Mouse (Mus musculus): ENCODE measurements around the gene Rab6b. TPM values are rescaled to one million over a fixed set of nuclear protein-coding genes. Genes with fewer than 3 reads are reported as not detected.

Rab6b gene
- polyA plus RNA-seq, 1 experiment from 2014 or later = 1.0 TPM

DNA sequence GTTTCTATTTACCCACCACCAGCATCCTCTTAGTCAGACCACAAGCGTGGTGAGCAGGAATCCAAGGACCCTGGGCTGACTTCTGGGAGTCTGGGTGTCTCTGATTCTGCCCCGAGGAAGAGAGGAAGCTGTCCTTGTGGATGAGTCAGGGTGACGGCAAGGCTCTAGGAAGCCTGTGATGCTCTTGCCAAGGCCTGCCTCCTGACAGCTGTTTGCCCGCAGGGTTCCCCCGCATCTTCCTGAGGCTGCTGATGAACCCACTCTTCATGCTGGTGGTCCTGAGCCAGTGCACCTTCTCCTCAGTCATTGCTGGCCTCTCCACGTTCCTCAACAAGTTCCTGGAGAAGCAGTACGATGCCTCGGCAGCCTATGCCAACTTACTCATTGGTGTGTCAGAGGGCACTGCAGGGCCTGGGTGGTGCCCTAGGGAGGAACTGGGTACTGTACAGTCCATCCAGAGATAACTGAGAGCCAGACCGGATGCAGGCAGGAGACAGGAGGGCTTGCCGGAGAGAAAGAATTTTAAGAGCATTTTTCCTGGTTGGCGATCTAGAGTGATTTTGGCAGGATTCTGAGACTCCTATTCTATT, 38.6 kb upstream of the Rab6b start:
- H3K27me3 ChIP-seq (ENCODE audit: control insufficient read depth, insufficient read depth, low read length) = no peaks in the 10 kb centered on the region
- 65% methylated on average over 11 of the region's 11 CpGs for WGBS

GRCm38 (mm10) chr9:103076836-103077531, 34.6 kb upstream of the Rab6b start:
- Histone ChIP-seq H3K4me1 (ENCODE audit: control insufficient read depth in 2 of 2, insufficient read depth in 2 of 2, low read length in 2 of 2) (peaks cover 3 to 10% of the 10 kb centered on the region in 2 experiments; a peak in 1 of 4 replicates), H3K9ac (ENCODE audit: low read length) (no peak overlapping the region), H3K36me3 (ENCODE audit: control insufficient read depth, insufficient read depth, low read length) (no peaks in the 10 kb centered on the region), H3K4me3 (ENCODE audit: control insufficient read depth in 1 of 2, insufficient read depth in 1 of 2, low read depth in 1 of 2, low read length in 2 of 2) (no peak overlapping the region), H3K27ac (replicated peaks in 1 of 2; ENCODE audit: control insufficient read depth in 1 of 2, insufficient read depth in 1 of 2, low read depth in 2 of 2, low read length in 2 of 2) (peak overlapping the region; percentile 38 to 55; a peak in 3 of 4 replicates), H3K4me2 (ENCODE audit: low read length) (no peak overlapping the region), H3K27me3 (ENCODE audit: control insufficient read depth, insufficient read depth, low read length) (no peaks in the 10 kb centered on the region), H3K9me3 (ENCODE audit: control insufficient read depth, low read length) (no peaks in the 10 kb centered on the region)
- WGBS = 60% methylated on average over 21 of the region's 21 CpGs
- ATAC-seq (ENCODE audit: insufficient number of reproducible peaks, insufficient read depth, low FRiP score, low read depth) = peak; percentile 52; the same call in 1 of the 2 replicates

More for the DNA sequence above, 38.6 kb upstream of the Rab6b start:
- no peak for ATAC-seq (ENCODE audit: insufficient number of reproducible peaks, insufficient read depth, low FRiP score, low read depth)
- H3K4me1 ChIP-seq (ENCODE audit: control insufficient read depth in 2 of 2, insufficient read depth in 2 of 2, low read length in 2 of 2) = peaks cover 6 to 9% of the 10 kb centered on the region in 2 experiments; a peak in 1 of 4 replicates
- no peak overlapping the region for H3K4me3 ChIP-seq (ENCODE audit: control insufficient read depth in 1 of 2, insufficient read depth in 1 of 2, low read depth in 1 of 2, low read length in 2 of 2)
- H3K9me3 ChIP-seq (ENCODE audit: control insufficient read depth, low read length) = no peaks in the 10 kb centered on the region
- no peak overlapping the region for H3K27ac ChIP-seq (replicated peaks in 1 of 2; ENCODE audit: control insufficient read depth in 1 of 2, insufficient read depth in 1 of 2, low read depth in 2 of 2, low read length in 2 of 2)
- H3K4me2 ChIP-seq (ENCODE audit: low read length) = no peak overlapping the region
- no peaks in the 10 kb centered on the region for H3K36me3 ChIP-seq (ENCODE audit: control insufficient read depth, insufficient read depth, low read length)
- H3K9ac ChIP-seq (ENCODE audit: low read length) = no peak overlapping the region

DNA sequence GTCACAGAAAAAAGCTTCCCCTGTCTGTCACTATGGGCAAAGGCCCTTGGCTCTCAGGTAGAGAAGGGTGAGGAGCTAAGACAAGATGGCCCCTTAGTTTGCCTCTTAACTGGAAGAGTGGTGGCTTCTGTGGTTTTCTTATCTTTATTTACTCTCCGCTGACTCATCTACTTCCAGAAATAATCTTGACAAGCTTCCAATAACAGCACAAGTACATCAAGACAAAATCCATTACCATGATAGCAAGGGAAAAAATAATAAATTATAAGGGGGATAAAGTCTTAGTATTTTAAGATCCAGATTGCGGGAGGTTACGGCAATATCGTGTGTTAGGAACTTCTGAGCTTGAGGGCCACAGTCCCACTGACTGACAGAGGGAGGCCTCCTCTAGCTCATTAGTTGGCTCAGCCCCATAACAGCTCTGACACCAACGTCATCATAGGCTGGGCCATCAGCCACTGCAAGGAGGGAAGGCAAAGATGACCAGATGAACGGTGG, 33.3 kb upstream of the Rab6b start:
- no peak for ATAC-seq (ENCODE audit: insufficient number of reproducible peaks, insufficient read depth, low FRiP score, low read depth)

DNA sequence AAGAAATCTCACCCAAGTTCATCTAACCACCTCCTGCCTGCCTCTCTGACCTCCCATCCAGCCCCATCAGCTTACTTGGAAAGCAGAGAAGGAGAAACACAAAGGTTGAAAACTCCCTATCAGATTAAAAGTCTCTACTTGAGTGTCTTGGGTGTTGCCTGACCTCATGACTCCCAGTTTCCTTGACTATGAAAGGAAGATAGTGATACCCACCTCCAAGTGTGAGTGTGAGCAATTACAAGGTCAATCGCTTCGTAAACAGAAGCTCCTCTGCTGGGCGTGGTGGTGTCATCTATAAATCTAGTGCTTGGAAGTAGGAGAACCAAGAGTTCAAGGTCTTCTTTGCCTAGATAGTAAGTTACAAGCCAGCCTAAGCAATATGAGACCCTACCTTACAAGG, 31.4 kb upstream of the Rab6b start:
- no peak for ATAC-seq (ENCODE audit: insufficient number of reproducible peaks, insufficient read depth, low FRiP score, low read depth)
- H3K4me3 ChIP-seq (ENCODE audit: control insufficient read depth in 1 of 2, insufficient read depth in 1 of 2, low read depth in 1 of 2, low read length in 2 of 2) = no peak overlapping the region
- H3K4me1 ChIP-seq (ENCODE audit: control insufficient read depth in 2 of 2, insufficient read depth in 2 of 2, low read length in 2 of 2) = peaks cover 9 to 12% of the 10 kb centered on the region in 2 experiments; a peak in 1 of 4 replicates
- no peaks in the 10 kb centered on the region for H3K27me3 ChIP-seq (ENCODE audit: control insufficient read depth, insufficient read depth, low read length)
- H3K9me3 ChIP-seq (ENCODE audit: control insufficient read depth, low read length) = no peaks in the 10 kb centered on the region
- no peak overlapping the region for H3K27ac ChIP-seq (replicated peaks in 1 of 2; ENCODE audit: control insufficient read depth in 1 of 2, insufficient read depth in 1 of 2, low read depth in 2 of 2, low read length in 2 of 2)
- 81% methylated on average over 3 of the region's 3 CpGs for WGBS
- H3K9ac ChIP-seq (ENCODE audit: low read length) = no peak overlapping the region
- H3K36me3 ChIP-seq (ENCODE audit: control insufficient read depth, insufficient read depth, low read length) = no peaks in the 10 kb centered on the region
- no peak overlapping the region for H3K4me2 ChIP-seq (ENCODE audit: low read length)

More for the DNA sequence above, 33.3 kb upstream of the Rab6b start:
- WGBS = 75% methylated on average over 6 of the region's 6 CpGs
- Histone ChIP-seq H3K27ac (replicated peaks in 1 of 2; ENCODE audit: control insufficient read depth in 1 of 2, insufficient read depth in 1 of 2, low read depth in 2 of 2, low read length in 2 of 2) (no peak overlapping the region), H3K9ac (ENCODE audit: low read length) (no peak overlapping the region), H3K4me2 (ENCODE audit: low read length) (no peak overlapping the region), H3K36me3 (ENCODE audit: control insufficient read depth, insufficient read depth, low read length) (no peaks in the 10 kb centered on the region), H3K4me1 (ENCODE audit: control insufficient read depth in 2 of 2, insufficient read depth in 2 of 2, low read length in 2 of 2) (peaks cover 4 to 10% of the 10 kb centered on the region in 2 experiments; a peak in 1 of 4 replicates), H3K4me3 (ENCODE audit: control insufficient read depth in 1 of 2, insufficient read depth in 1 of 2, low read depth in 1 of 2, low read length in 2 of 2) (no peak overlapping the region), H3K27me3 (ENCODE audit: control insufficient read depth, insufficient read depth, low read length) (no peaks in the 10 kb centered on the region), H3K9me3 (ENCODE audit: control insufficient read depth, low read length) (no peaks in the 10 kb centered on the region)

DNA sequence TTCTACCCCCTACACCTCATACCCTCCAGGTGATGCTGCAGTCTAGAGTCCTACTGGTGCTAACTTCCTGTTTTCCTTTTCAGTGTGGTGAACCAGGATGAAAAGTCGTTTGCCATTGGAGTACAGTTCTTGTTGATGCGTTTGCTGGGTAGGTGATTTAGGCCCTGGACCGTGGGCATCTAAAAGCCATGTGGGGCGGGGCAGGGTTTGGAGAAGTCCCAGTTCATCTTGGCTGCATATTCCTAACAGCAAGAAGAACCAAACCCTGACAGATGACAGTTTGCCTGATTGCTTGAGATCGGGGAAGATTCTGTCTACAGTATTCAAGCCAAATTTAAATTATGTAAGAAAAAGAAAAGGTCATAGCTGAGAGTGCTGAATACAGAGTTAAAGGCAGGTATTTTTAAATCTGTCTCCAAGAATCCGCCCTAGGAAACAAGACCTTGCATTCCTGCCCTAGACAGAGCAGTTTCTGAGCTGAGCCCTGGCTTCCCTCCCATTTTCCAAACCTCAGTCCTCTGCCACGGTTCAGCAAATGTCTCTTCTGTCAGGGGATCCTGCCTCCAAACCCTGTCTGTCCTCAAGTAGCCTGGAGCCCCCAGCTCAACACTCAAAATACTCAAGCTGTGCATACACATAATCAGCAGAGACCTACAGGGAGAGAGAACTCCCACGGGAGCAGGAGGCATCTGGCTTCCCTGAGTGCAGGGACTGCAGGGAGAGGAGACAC, 29.2 kb upstream of the Rab6b start:
- peaks cover 6 to 9% of the 10 kb centered on the region in 2 experiments; a peak in 1 of 4 replicates for H3K4me1 ChIP-seq (ENCODE audit: control insufficient read depth in 2 of 2, insufficient read depth in 2 of 2, low read length in 2 of 2)
- H3K4me2 ChIP-seq (ENCODE audit: low read length) = no peak overlapping the region
- H3K9ac ChIP-seq (ENCODE audit: low read length) = no peak overlapping the region
- H3K36me3 ChIP-seq (ENCODE audit: control insufficient read depth, insufficient read depth, low read length) = no peaks in the 10 kb centered on the region
- 59% methylated on average over 8 of the region's 8 CpGs for WGBS
- no peaks in the 10 kb centered on the region for H3K27me3 ChIP-seq (ENCODE audit: control insufficient read depth, insufficient read depth, low read length)
- H3K9me3 ChIP-seq (ENCODE audit: control insufficient read depth, low read length) = no peaks in the 10 kb centered on the region
- ATAC-seq (ENCODE audit: insufficient number of reproducible peaks, insufficient read depth, low FRiP score, low read depth) = no peak
- no peak overlapping the region for H3K27ac ChIP-seq (replicated peaks in 1 of 2; ENCODE audit: control insufficient read depth in 1 of 2, insufficient read depth in 1 of 2, low read depth in 2 of 2, low read length in 2 of 2)
- H3K4me3 ChIP-seq (ENCODE audit: control insufficient read depth in 1 of 2, insufficient read depth in 1 of 2, low read depth in 1 of 2, low read length in 2 of 2) = no peak overlapping the region

GRCm38 (mm10) chr9:103083405-103083804, 28.2 kb upstream of the Rab6b start:
- WGBS = 71% methylated on average over 3 of the region's 3 CpGs
- H3K36me3 ChIP-seq (ENCODE audit: control insufficient read depth, insufficient read depth, low read length) = no peaks in the 10 kb centered on the region

GRCm38 (mm10) chr9:103086736-103087135, 24.9 kb upstream of the Rab6b start:
- Histone ChIP-seq H3K36me3 (ENCODE audit: control insufficient read depth, insufficient read depth, low read length) (no peaks in the 10 kb centered on the region), H3K9me3 (ENCODE audit: control insufficient read depth, low read length) (no peaks in the 10 kb centered on the region), H3K4me2 (ENCODE audit: low read length) (no peak overlapping the region), H3K4me3 (ENCODE audit: control insufficient read depth in 1 of 2, insufficient read depth in 1 of 2, low read depth in 1 of 2, low read length in 2 of 2) (no peak overlapping the region), H3K9ac (ENCODE audit: low read length) (no peak overlapping the region), H3K27ac (replicated peaks in 1 of 2; ENCODE audit: control insufficient read depth in 1 of 2, insufficient read depth in 1 of 2, low read depth in 2 of 2, low read length in 2 of 2) (no peak overlapping the region), H3K4me1 (ENCODE audit: control insufficient read depth in 2 of 2, insufficient read depth in 2 of 2, low read length in 2 of 2) (peaks cover 3 to 6% of the 10 kb centered on the region in 2 experiments; a peak in 1 of 4 replicates), H3K27me3 (ENCODE audit: control insufficient read depth, insufficient read depth, low read length) (peaks cover 3% of the 10 kb centered on the region; the same call in 1 of the 2 replicates)
- ATAC-seq (ENCODE audit: insufficient number of reproducible peaks, insufficient read depth, low FRiP score, low read depth) = no peak
- WGBS = 89% methylated on average over 6 of the region's 6 CpGs

More at GRCm38 (mm10) chr9:103083405-103083804, 28.2 kb upstream of the Rab6b start:
- no peak for ATAC-seq (ENCODE audit: insufficient number of reproducible peaks, insufficient read depth, low FRiP score, low read depth)
- no peak overlapping the region for H3K4me3 ChIP-seq (ENCODE audit: control insufficient read depth in 1 of 2, insufficient read depth in 1 of 2, low read depth in 1 of 2, low read length in 2 of 2)
- H3K27me3 ChIP-seq (ENCODE audit: control insufficient read depth, insufficient read depth, low read length) = no peaks in the 10 kb centered on the region
- no peaks in the 10 kb centered on the region for H3K9me3 ChIP-seq (ENCODE audit: control insufficient read depth, low read length)
- no peak overlapping the region for H3K27ac ChIP-seq (replicated peaks in 1 of 2; ENCODE audit: control insufficient read depth in 1 of 2, insufficient read depth in 1 of 2, low read depth in 2 of 2, low read length in 2 of 2)
- H3K4me2 ChIP-seq (ENCODE audit: low read length) = no peak overlapping the region
- H3K4me1 ChIP-seq (ENCODE audit: control insufficient read depth in 2 of 2, insufficient read depth in 2 of 2, low read length in 2 of 2) = peaks cover 3 to 6% of the 10 kb centered on the region in 2 experiments; a peak in 1 of 4 replicates
- no peak overlapping the region for H3K9ac ChIP-seq (ENCODE audit: low read length)

Measured in heart, embryonic 14.5 days (tissue).